Mouse (Mus musculus) testis, adult 10 weeks (tissue): ENCODE measurements around the gene Brpf1. TPM values are rescaled to one million over a fixed set of nuclear protein-coding genes. Genes with fewer than 3 reads are reported as not detected.

Experiments
- polyA plus RNA-seq: library from polyadenylated mRNA; stranded (reverse); fragments of 350-450 nt; fragmentation: Illumina TruSeq; extraction: RNeasy Lipid Tissue Mini Kit (QIAGEN cat#74804); gene quantifications from one replicate; pipeline ENCODE4 v1.2.3, GENCODE M21; 2014; ENCODE audit warnings: low read depth, low replicate concordance

Brpf1 gene
- 3.9 TPM for polyA plus RNA-seq

DNA sequence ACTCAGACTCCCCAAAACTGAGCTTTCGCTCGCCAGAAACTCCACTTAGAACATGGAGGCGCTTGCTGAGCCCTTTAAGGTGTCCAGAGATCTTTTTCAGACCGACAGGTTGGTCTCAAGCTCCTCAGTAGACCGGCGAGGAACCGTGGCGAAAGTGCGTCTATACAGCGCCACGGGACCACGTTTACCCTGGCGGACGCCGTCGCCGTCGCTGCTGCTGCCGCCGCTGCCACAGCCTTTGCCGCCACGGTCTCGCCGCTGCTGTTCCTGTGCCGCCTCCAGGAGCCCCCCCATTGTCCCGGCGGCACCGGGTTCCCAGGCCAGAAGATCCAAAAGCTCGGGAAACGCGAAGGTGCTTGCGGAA lies at the start of gene Brpf1:
Brpf1 (plus strand) TSS at position 152 of the 364 bp plus-strand sequence.

DNA sequence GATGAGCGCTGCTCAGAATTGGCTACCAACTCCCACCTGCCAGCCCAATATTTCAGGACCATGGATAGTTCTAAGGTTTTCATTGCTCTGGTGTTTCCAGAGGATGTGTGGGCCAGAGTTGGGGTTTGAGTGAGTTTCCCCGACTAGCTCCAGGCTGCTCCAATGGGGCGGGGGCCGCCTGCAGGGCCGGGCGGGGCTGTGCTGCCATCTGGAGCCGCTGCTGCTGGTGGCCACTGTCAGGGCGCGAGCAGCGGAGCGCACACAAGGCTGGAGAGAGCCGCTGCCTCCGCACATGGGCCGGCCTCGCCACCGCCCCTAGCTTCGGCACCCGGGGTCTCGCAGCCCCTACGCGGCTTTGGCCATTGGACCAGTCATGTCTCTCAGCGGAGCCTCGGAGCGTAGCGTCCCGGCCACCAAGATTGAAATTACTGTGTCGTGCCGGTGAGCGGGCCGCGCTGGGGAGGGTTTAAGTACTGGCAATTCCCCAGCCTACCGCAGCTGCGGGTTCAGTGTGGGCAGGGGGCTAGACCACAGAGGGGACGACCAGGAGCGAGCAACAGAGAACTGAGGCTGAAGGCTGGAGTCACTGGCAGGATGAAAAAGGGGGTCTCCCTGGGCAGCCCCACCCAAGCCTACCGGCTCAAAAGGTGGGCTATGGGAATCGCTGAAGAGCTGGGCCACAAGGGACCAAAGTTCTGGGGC lies 24.7 kb upstream of the Brpf1 start, which contains the start of gene Cpne9:
Cpne9 (plus strand) TSS at position 207 of the 702 bp plus-strand sequence.

DNA sequence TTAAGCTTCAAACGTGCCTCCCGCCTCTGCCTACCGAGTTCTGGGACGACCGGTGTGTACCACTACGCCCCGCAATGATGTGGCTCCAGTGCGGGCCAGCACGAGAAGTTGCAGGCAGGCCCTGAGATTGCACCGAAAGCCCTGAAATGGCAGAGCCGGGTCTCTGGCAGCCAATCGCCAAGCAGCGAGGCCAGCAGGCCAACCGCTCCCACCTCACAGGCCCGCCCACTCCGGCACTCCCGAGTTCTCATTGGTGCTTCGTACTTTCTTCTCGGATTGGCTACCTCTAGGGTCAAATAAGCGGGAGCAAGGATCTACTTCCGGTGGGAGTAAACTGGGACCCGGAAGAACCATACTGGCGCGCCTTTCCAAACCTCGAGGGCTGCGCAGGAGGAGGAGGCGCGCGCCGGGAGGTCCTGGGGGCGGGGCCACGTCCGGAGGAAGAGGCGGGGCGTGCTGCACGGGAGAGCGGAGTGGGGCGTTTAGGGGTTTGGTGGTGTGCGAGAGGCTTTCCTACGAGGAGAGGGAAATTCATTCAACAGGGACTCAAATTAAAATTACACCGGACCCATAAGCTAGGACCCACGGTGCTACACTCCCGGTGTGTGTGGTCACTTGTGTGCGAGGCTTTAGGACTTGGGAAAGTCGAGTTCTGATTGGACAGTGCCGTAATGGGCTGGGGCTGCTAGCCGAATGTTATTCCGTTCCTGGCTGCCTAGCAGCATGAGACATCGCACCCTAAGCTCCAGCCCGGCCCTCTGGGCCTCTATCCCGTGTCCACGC lies 19.8 kb downstream of the Brpf1 start, which contains the start of gene Ogg1:
Ogg1 (plus strand) TSS at position 440 of the 783 bp plus-strand sequence.

DNA sequence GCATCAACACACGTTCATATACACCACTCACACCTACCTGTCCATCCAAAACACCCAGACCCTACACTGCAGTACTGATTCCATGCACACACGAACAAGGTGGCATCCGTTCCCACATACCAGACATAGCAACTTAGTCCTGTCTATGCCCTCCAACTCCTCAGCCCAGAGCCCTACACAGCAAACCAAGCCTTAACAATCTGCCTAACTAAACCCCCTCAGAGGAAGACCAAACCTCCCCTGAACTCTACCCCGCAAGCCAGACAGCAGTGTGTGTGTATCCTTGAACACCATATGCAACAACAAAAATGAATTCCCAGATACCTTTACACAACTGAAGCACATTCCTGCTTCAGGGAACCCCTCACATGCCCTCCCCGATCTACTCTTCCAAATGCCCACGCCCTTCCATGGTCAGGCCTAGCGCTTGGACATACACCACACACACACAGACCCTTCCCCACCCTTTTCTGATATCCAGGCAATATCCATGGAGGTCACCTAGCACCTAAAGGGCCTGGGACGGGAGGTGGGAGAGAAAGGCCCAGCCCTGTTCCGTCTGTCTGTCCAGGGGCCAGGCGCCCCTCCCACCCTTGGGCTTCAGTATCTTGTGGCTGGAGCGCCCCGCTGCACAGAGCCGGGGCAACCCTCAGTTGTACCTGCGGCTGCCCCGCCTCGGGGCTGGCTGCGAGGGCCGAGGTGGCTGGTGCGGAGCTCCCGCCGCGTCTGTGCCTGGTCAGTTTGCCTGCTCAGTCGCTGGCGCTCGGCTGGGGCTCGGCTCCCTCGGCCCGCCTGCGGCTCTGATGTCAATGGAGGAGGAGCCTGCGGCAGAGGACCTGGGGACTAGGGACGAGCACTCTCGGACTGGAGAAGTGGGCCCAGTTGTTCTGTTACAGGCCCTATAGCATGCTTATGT lies 36.5 kb downstream of the Brpf1 start, which contains the start of gene Camk1:
Camk1 (minus strand) TSS at position 808 of the 916 bp plus-strand sequence.

Other genes starting within 250 kb of the Brpf1 start
- 73.8 TPM for gene Setd5, start 229.8 kb upstream of the Brpf1 start, polyA plus RNA-seq
- 0.13 TPM for gene Lhfpl4, start 111.8 kb upstream of the Brpf1 start, polyA plus RNA-seq
- 15.5 TPM for gene Mtmr14, start 69.3 kb upstream of the Brpf1 start, polyA plus RNA-seq
- gene Cpne9, start 24.8 kb upstream of the Brpf1 start, polyA plus RNA-seq, result not detected
- 3.3 TPM for gene Ogg1, start 19.8 kb downstream of the Brpf1 start, polyA plus RNA-seq
- gene Camk1, start 36.8 kb downstream of the Brpf1 start, polyA plus RNA-seq, result 1.4 TPM
- 2.1 TPM for gene Tada3, start 70.7 kb downstream of the Brpf1 start, polyA plus RNA-seq
- gene Arpc4, start 71.0 kb downstream of the Brpf1 start, polyA plus RNA-seq, result 32.3 TPM
- 10.6 TPM for gene Ttll3, start 82.1 kb downstream of the Brpf1 start, polyA plus RNA-seq
- gene Rpusd3, start 112.2 kb downstream of the Brpf1 start, polyA plus RNA-seq, result 0.28 TPM
- gene Cidec, start 128.6 kb downstream of the Brpf1 start, polyA plus RNA-seq, result 0.11 TPM
- 25.8 TPM for gene Jagn1, start 135.4 kb downstream of the Brpf1 start, polyA plus RNA-seq
- 1.8 TPM for gene Il17re, start 151.3 kb downstream of the Brpf1 start, polyA plus RNA-seq
- not detected for gene Il17rc, start 164.3 kb downstream of the Brpf1 start, polyA plus RNA-seq
- 0.45 TPM for gene Creld1, start 176.2 kb downstream of the Brpf1 start, polyA plus RNA-seq
- not detected for gene Prrt3, start 194.8 kb downstream of the Brpf1 start, polyA plus RNA-seq
- 58.5 TPM for gene Emc3, start 224.5 kb downstream of the Brpf1 start, polyA plus RNA-seq
- gene Fancd2, start 224.5 kb downstream of the Brpf1 start, polyA plus RNA-seq, result 26.5 TPM